Mouse (Mus musculus): ENCODE results near the gene Sec14l2. TPM values are rescaled to one million over a fixed set of nuclear protein-coding genes. Genes with fewer than 3 reads are reported as not detected.

Sec14l2 gene
- total and polyA plus RNA-seq, 3 experiments, result 15.5 to 40.1 TPM; not detected in 1

DNA sequence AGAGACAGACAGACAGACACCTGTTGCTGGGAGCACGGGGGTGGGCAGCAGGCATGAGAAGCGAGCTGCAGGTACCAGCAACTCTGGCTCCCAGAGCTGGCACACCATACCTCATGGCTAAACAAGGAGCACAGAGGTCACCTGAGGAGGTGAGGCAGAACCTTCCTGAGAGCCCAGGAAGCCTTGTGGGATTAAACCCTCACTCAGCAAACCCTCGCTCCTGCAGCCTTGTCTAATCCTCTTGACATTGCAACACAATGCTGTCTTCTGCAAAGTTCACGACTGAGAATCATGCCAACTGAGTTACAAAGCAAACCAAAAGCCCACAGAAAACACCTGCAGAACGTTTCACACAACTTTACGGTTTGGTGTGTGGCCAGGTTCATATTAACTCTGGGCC is 74.8 kb downstream of the Sec14l2 start:
- H3K27me3 ChIP-seq (ENCODE audit: control insufficient read depth in 1 of 2, insufficient read depth in 2 of 2, low read length in 2 of 2), result peaks cover 0 to 1% of the 10 kb centered on the region in 2 experiments; a peak in 1 of 4 replicates
- no peak for DNase-seq (ENCODE audit: low read depth, low spot score)
- no peak overlapping the region for H3K27ac ChIP-seq (ENCODE audit: control insufficient read depth, low read depth, low read length)
- H3K36me3 ChIP-seq (ENCODE audit: control insufficient read depth in 1 of 2, insufficient read depth in 2 of 2, low read length in 2 of 2), result no peaks in the 10 kb centered on the region
- H3K9me3 ChIP-seq (replicated peaks; ENCODE audit: insufficient read depth, low read length), result no peaks in the 10 kb centered on the region
- TF ChIP-seq RCOR1 (IDR thresholded peaks at IDR 0.05; ENCODE audit: low read depth, low read length) (no peak), ZKSCAN1 (IDR thresholded peaks at IDR 0.05; ENCODE audit: low read depth, low read length) (no peak), TBP (IDR thresholded peaks at IDR 0.05; ENCODE audit: low read depth, low read length) (no peak), TCF12 (IDR thresholded peaks at IDR 0.05; ENCODE audit: low read depth, low read length) (no peak), POLR2AphosphoS5 (IDR thresholded peaks at IDR 0.05; ENCODE audit: borderline replicate concordance, low read depth, low read length) (no peak), KAT2A (conservative IDR thresholded peaks at IDR 0.05; ENCODE audit: low read depth, low read length) (no peak), CHD1 (IDR thresholded peaks at IDR 0.05; ENCODE audit: low read depth, low read length) (no peak), ZMIZ1 (IDR thresholded peaks at IDR 0.05; ENCODE audit: low read depth, low read length) (no peak), CTCF (IDR thresholded peaks at IDR 0.05 in 2 of 3, conservative IDR thresholded peaks at IDR 0.05 in 1 of 3; ENCODE audit: control insufficient read depth in 1 of 3, insufficient read depth in 1 of 3, low read depth in 2 of 3, low read length in 3 of 3, poor library complexity in 1 of 3, severe bottlenecking in 1 of 3) (no peak), MYB (IDR thresholded peaks at IDR 0.05; ENCODE audit: low read depth, low read length) (no peak), MAFK (IDR thresholded peaks at IDR 0.05; ENCODE audit: borderline replicate concordance, low read depth, low read length) (no peak), GABPA (IDR thresholded peaks at IDR 0.05; ENCODE audit: low read depth, low read length) (no peak), E2F4 (IDR thresholded peaks at IDR 0.05; ENCODE audit: borderline replicate concordance, low read depth, low read length) (no peak), ZC3H11A (IDR thresholded peaks at IDR 0.05; ENCODE audit: low read depth, low read length) (no peak), MXI1 (IDR thresholded peaks at IDR 0.05; ENCODE audit: low read depth, low read length) (no peak), GATA1 (IDR thresholded peaks at IDR 0.05; ENCODE audit: low read depth, low read length) (no peak), RAD21 (IDR thresholded peaks at IDR 0.05; ENCODE audit: low read depth, low read length) (no peak), USF2 (IDR thresholded peaks at IDR 0.05; ENCODE audit: borderline replicate concordance in 1 of 2, insufficient read depth in 1 of 2, low read depth in 1 of 2, low read length in 2 of 2) (no peak)
- no peaks in the 10 kb centered on the region for H3K4me1 ChIP-seq (ENCODE audit: control insufficient read depth in 1 of 2, insufficient read depth in 2 of 2, low read length in 2 of 2)
- H3K4me3 ChIP-seq (ENCODE audit: control insufficient read depth in 1 of 2, insufficient read depth in 1 of 2, low read depth in 2 of 2, low read length in 2 of 2), result no peak overlapping the region
- H3K9ac ChIP-seq (ENCODE audit: control insufficient read depth, low read depth, low read length, poor library complexity, severe bottlenecking), result no peak overlapping the region
- H3K79me2 ChIP-seq (ENCODE audit: control insufficient read depth, insufficient read depth, low read length, poor library complexity), result no peaks in the 10 kb centered on the region

DNA sequence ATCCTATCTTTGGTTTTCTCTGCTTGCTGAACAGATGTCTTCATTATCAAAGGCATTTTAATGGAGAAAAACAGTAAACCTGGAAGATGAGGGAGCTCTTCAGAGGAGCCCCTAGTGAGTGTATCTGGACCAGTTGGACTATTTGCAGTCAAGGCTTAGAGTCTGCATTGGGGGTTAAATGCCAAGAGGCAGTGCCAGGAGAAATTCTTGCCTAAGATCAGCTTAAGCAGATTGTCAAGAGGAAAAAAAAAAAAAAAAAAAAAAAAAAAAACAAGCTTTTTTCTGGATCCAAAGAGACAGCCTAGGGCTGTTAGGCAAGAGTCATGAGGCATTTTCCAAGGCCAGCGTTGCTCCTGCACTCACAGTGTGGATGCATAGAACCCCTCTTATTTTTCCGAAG is 75.4 kb downstream of the Sec14l2 start:
- peaks cover 0 to 1% of the 10 kb centered on the region in 2 experiments; a peak in 2 of 4 replicates for H3K27me3 ChIP-seq (ENCODE audit: control insufficient read depth in 1 of 2, insufficient read depth in 2 of 2, low read length in 2 of 2)
- no peaks in the 10 kb centered on the region for H3K36me3 ChIP-seq (ENCODE audit: control insufficient read depth in 1 of 2, insufficient read depth in 2 of 2, low read length in 2 of 2)
- no peak overlapping the region for H3K4me3 ChIP-seq (ENCODE audit: control insufficient read depth in 1 of 2, insufficient read depth in 1 of 2, low read depth in 2 of 2, low read length in 2 of 2)
- no peaks in the 10 kb centered on the region for H3K79me2 ChIP-seq (ENCODE audit: control insufficient read depth, insufficient read depth, low read length, poor library complexity)
- TF ChIP-seq MAZ (IDR thresholded peaks at IDR 0.05; ENCODE audit: low read depth, low read length) (no peak), ZMIZ1 (IDR thresholded peaks at IDR 0.05; ENCODE audit: low read depth, low read length) (no peak), UBTF (IDR thresholded peaks at IDR 0.05; ENCODE audit: borderline replicate concordance, insufficient read depth, low read depth, low read length) (no peak)
- DNase-seq (ENCODE audit: low read depth, low spot score), result no peak
- no peaks in the 10 kb centered on the region for H3K9me3 ChIP-seq (replicated peaks; ENCODE audit: insufficient read depth, low read length)
- H3K4me1 ChIP-seq (ENCODE audit: control insufficient read depth in 1 of 2, insufficient read depth in 2 of 2, low read length in 2 of 2), result no peaks in the 10 kb centered on the region
- no peak overlapping the region for H3K9ac ChIP-seq (ENCODE audit: control insufficient read depth, low read depth, low read length, poor library complexity, severe bottlenecking)
- H3K27ac ChIP-seq (ENCODE audit: control insufficient read depth, low read depth, low read length), result no peak overlapping the region

Other genes starting within 250 kb of the Sec14l2 start
- 0.08 and 0.10 TPM in 2 replicates for gene 4921536K21Rik, start 228.3 kb downstream of the Sec14l2 start, total RNA-seq (2012; rRNA removed)
- under 1 TPM in 1 of 2 experiments, not detected in 1; 0.40 TPM for gene 4921536K21Rik, start 228.3 kb downstream of the Sec14l2 start, polyA plus RNA-seq (2012; ENCODE audit: insufficient read depth in 1 of 2, insufficient read length in 2 of 2, low read depth in 1 of 2, low replicate concordance in 2 of 2, missing spikeins in 1 of 2)
- 0.81 and 0.92 TPM in 2 replicates for gene Dusp18, start 228.2 kb downstream of the Sec14l2 start, total RNA-seq (2012; rRNA removed)
- 1 to 10 TPM in 1 of 2 experiments, not detected in 1; 2.2 TPM for gene Dusp18, start 228.2 kb downstream of the Sec14l2 start, polyA plus RNA-seq (2012; ENCODE audit: insufficient read depth in 1 of 2, insufficient read length in 2 of 2, low read depth in 1 of 2, low replicate concordance in 2 of 2, missing spikeins in 1 of 2)
- 12.1 and 13.4 TPM in 2 replicates for gene Slc35e4, start 208.8 kb downstream of the Sec14l2 start, total RNA-seq (2012; rRNA removed)
- 10 to 100 TPM in 1 of 2 experiments, not detected in 1; 14.0 TPM for gene Slc35e4, start 208.8 kb downstream of the Sec14l2 start, polyA plus RNA-seq (2012; ENCODE audit: insufficient read depth in 1 of 2, insufficient read length in 2 of 2, low read depth in 1 of 2, low replicate concordance in 2 of 2, missing spikeins in 1 of 2)
- 11.4 and 14.1 TPM in 2 replicates for gene Tcn2, start 191.3 kb downstream of the Sec14l2 start, total RNA-seq (2012; rRNA removed)
- gene Tcn2, start 191.3 kb downstream of the Sec14l2 start, polyA plus RNA-seq (2012; ENCODE audit: insufficient read depth in 1 of 2, insufficient read length in 2 of 2, low read depth in 1 of 2, low replicate concordance in 2 of 2, missing spikeins in 1 of 2), result 10 to 100 TPM in 1 of 2 experiments, not detected in 1; 16.0 TPM
- gene Pes1, start 159.4 kb downstream of the Sec14l2 start, total RNA-seq (2012; rRNA removed), result 224 and 240 TPM in 2 replicates
- gene Pes1, start 159.4 kb downstream of the Sec14l2 start, polyA plus RNA-seq (2012; ENCODE audit: insufficient read depth in 1 of 2, insufficient read length in 2 of 2, low read depth in 1 of 2, low replicate concordance in 2 of 2, missing spikeins in 1 of 2), result 100 to 1,000 TPM; 301 to 498 TPM
- gene 4930556J24Rik, start 146.6 kb downstream of the Sec14l2 start, total RNA-seq (2012; rRNA removed), result 0.31 and 0.39 TPM in 2 replicates
- under 1 TPM in 1 of 2 experiments, not detected in 1; 0.47 TPM for gene 4930556J24Rik, start 146.6 kb downstream of the Sec14l2 start, polyA plus RNA-seq (2012; ENCODE audit: insufficient read depth in 1 of 2, insufficient read length in 2 of 2, low read depth in 1 of 2, low replicate concordance in 2 of 2, missing spikeins in 1 of 2)
- gene Gal3st1, start 139.8 kb downstream of the Sec14l2 start, total RNA-seq (2012; rRNA removed), result 0.12 and 0.20 TPM in 2 replicates
- under 1 TPM in 1 of 2 experiments, not detected in 1; 0.07 TPM for gene Gal3st1, start 139.8 kb downstream of the Sec14l2 start, polyA plus RNA-seq (2012; ENCODE audit: insufficient read depth in 1 of 2, insufficient read length in 2 of 2, low read depth in 1 of 2, low replicate concordance in 2 of 2, missing spikeins in 1 of 2)
- gene Sec14l4, start 92.0 kb downstream of the Sec14l2 start, total RNA-seq (2012; rRNA removed), result not detected in 2 replicates
- gene Sec14l4, start 92.0 kb downstream of the Sec14l2 start, polyA plus RNA-seq (2012; ENCODE audit: insufficient read depth in 1 of 2, insufficient read length in 2 of 2, low read depth in 1 of 2, low replicate concordance in 2 of 2, missing spikeins in 1 of 2), result not detected
- gene Sec14l3, start 58.6 kb downstream of the Sec14l2 start, total RNA-seq (2012; rRNA removed), result not detected in 2 replicates
- not detected for gene Sec14l3, start 58.6 kb downstream of the Sec14l2 start, polyA plus RNA-seq (2012; ENCODE audit: insufficient read depth in 1 of 2, insufficient read length in 2 of 2, low read depth in 1 of 2, low replicate concordance in 2 of 2, missing spikeins in 1 of 2)
- 71.4 and 84.8 TPM in 2 replicates for gene Mtfp1, start 28.0 kb downstream of the Sec14l2 start, total RNA-seq (2012; rRNA removed)
- 10 to 100 TPM in 1 of 2 experiments, not detected in 1; 70.5 TPM for gene Mtfp1, start 28.0 kb downstream of the Sec14l2 start, polyA plus RNA-seq (2012; ENCODE audit: insufficient read depth in 1 of 2, insufficient read length in 2 of 2, low read depth in 1 of 2, low replicate concordance in 2 of 2, missing spikeins in 1 of 2)
- gene Rnf215, start 11.8 kb upstream of the Sec14l2 start, total RNA-seq (2012; rRNA removed), result 10.1 and 11.3 TPM in 2 replicates
- 10 to 100 TPM in 1 of 2 experiments, not detected in 1; 13.2 TPM for gene Rnf215, start 11.8 kb upstream of the Sec14l2 start, polyA plus RNA-seq (2012; ENCODE audit: insufficient read depth in 1 of 2, insufficient read length in 2 of 2, low read depth in 1 of 2, low replicate concordance in 2 of 2, missing spikeins in 1 of 2)
- gene Ccdc157, start 36.9 kb upstream of the Sec14l2 start, total RNA-seq (2012; rRNA removed), result 1.8 and 2.0 TPM in 2 replicates
- 1 to 10 TPM in 1 of 2 experiments, not detected in 1; 2.9 TPM for gene Ccdc157, start 36.9 kb upstream of the Sec14l2 start, polyA plus RNA-seq (2012; ENCODE audit: insufficient read depth in 1 of 2, insufficient read length in 2 of 2, low read depth in 1 of 2, low replicate concordance in 2 of 2, missing spikeins in 1 of 2)
- gene Sf3a1, start 36.9 kb upstream of the Sec14l2 start, total RNA-seq (2012; rRNA removed), result 64.9 and 77.0 TPM in 2 replicates
- gene Sf3a1, start 36.9 kb upstream of the Sec14l2 start, polyA plus RNA-seq (2012; ENCODE audit: insufficient read depth in 1 of 2, insufficient read length in 2 of 2, low read depth in 1 of 2, low replicate concordance in 2 of 2, missing spikeins in 1 of 2), result 100 to 1,000 TPM in 1 of 2 experiments, 10 to 100 TPM in 1; 32.1 to 101 TPM
- 26.3 and 27.4 TPM in 2 replicates for gene Tbc1d10a, start 63.4 kb upstream of the Sec14l2 start, total RNA-seq (2012; rRNA removed)
- gene Tbc1d10a, start 63.4 kb upstream of the Sec14l2 start, polyA plus RNA-seq (2012; ENCODE audit: insufficient read depth in 1 of 2, insufficient read length in 2 of 2, low read depth in 1 of 2, low replicate concordance in 2 of 2, missing spikeins in 1 of 2), result 10 to 100 TPM in 1 of 2 experiments, not detected in 1; 23.0 TPM
- 6.6 and 7.1 TPM in 2 replicates for gene Castor1, start 94.8 kb upstream of the Sec14l2 start, total RNA-seq (2012; rRNA removed)
- gene Castor1, start 94.8 kb upstream of the Sec14l2 start, polyA plus RNA-seq (2012; ENCODE audit: insufficient read depth in 1 of 2, insufficient read length in 2 of 2, low read depth in 1 of 2, low replicate concordance in 2 of 2, missing spikeins in 1 of 2), result 10 to 100 TPM in 1 of 2 experiments, not detected in 1; 11.8 TPM
- 11.2 and 15.4 TPM in 2 replicates for gene Osm, start 113.0 kb upstream of the Sec14l2 start, total RNA-seq (2012; rRNA removed)
- 10 to 100 TPM in 1 of 2 experiments, not detected in 1; 10.6 TPM for gene Osm, start 113.0 kb upstream of the Sec14l2 start, polyA plus RNA-seq (2012; ENCODE audit: insufficient read depth in 1 of 2, insufficient read length in 2 of 2, low read depth in 1 of 2, low replicate concordance in 2 of 2, missing spikeins in 1 of 2)
- gene Lif, start 134.1 kb upstream of the Sec14l2 start, total RNA-seq (2012; rRNA removed), result 0.10 and 0.27 TPM in 2 replicates
- gene Lif, start 134.1 kb upstream of the Sec14l2 start, polyA plus RNA-seq (2012; ENCODE audit: insufficient read depth in 1 of 2, insufficient read length in 2 of 2, low read depth in 1 of 2, low replicate concordance in 2 of 2, missing spikeins in 1 of 2), result under 1 TPM in 1 of 2 experiments, not detected in 1; 0.31 TPM